Mouse (Mus musculus): ENCODE measurements around the gene Mia. TPM values are rescaled to one million over a fixed set of nuclear protein-coding genes. Genes with fewer than 3 reads are reported as not detected.

The Mia gene
- polyA plus RNA-seq, 1 experiment from 2014 or later, result 4.4 TPM

DNA sequence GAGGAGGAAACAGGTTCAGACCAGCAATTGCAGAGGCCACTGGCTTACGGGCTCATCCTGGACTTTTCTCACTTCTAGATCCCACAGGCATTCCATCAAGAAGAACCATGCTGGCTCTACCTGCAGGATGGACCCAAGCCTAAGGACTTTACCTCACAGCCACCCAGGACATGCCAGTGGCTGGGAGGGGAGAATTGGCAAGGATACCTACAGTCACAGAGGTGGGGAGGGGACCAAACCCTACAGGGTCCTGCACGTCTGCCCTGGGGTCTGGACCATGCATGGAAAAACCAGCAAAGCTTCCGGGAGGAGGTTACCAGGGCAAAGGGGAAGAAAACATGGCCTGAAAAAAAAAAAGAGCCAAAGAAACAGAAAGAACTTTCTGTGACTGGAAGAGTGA is 10.0 kb downstream of the Mia start:
- no peaks in the 10 kb centered on the region for H3K9me3 ChIP-seq (replicated peaks; ENCODE audit: control insufficient read depth, low read length)
- H3K27ac ChIP-seq (replicated peaks; ENCODE audit: low read depth, low read length), result no peak overlapping the region
- H3K27me3 ChIP-seq (ENCODE audit: control insufficient read depth, insufficient read depth, low read length), result no peaks in the 10 kb centered on the region
- H3K9ac ChIP-seq (replicated peaks; ENCODE audit: low read length), result no peak overlapping the region
- H3K4me1 ChIP-seq (ENCODE audit: control insufficient read depth, insufficient read depth, low read length), result no peaks in the 10 kb centered on the region
- ATAC-seq (replicated peaks; ENCODE audit: insufficient number of reproducible peaks, low FRiP score, low TSS enrichment, low read depth) (no peak), DNase-seq (ENCODE audit: low spot score) (no peak)
- H3K36me3 ChIP-seq (replicated peaks; ENCODE audit: control insufficient read depth, insufficient read depth, low read depth, low read length), result peaks cover 4% of the 10 kb centered on the region
- H3K4me2 ChIP-seq (ENCODE audit: low read depth, low read length), result no peak overlapping the region
- WGBS, result 79% methylated on average over 3 of the region's 3 CpGs
- no peak overlapping the region for H3K4me3 ChIP-seq (ENCODE audit: low read depth, low read length)

DNA sequence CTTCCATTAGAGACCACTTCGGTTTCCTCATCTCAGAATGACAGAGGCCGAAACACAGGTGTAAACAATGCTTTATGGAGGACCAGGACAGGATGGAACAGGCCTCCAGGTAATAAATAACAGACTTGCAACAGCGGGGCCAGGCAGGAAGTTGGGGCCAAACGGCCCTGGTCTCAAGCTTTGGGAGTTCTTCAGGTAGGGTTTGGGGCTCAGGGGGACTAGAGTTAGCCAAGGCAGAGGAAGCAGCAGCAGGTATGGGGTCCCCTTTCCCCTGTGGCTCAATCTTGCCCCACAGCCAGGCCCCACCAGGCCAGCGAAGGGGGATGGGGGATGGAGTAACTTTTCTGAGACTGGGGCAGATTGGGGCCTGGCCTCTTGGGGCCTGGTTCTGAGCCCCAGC is 12.6 kb downstream of the Mia start:
- H3K27ac ChIP-seq (replicated peaks; ENCODE audit: low read depth, low read length), result no peak overlapping the region
- H3K27me3 ChIP-seq (ENCODE audit: control insufficient read depth, insufficient read depth, low read length), result no peaks in the 10 kb centered on the region
- H3K36me3 ChIP-seq (replicated peaks; ENCODE audit: control insufficient read depth, insufficient read depth, low read depth, low read length), result peaks cover 8% of the 10 kb centered on the region
- peaks cover 11% of the 10 kb centered on the region for H3K4me1 ChIP-seq (ENCODE audit: control insufficient read depth, insufficient read depth, low read length)
- no peak overlapping the region for H3K9ac ChIP-seq (replicated peaks; ENCODE audit: low read length)
- DNase-seq (ENCODE audit: low spot score), result no peak
- 90% methylated on average over 5 of the region's 5 CpGs for WGBS
- H3K4me2 ChIP-seq (ENCODE audit: low read depth, low read length), result no peak overlapping the region
- ATAC-seq (replicated peaks; ENCODE audit: insufficient number of reproducible peaks, low FRiP score, low TSS enrichment, low read depth), result no peak
- H3K4me3 ChIP-seq (ENCODE audit: low read depth, low read length), result no peak overlapping the region
- H3K9me3 ChIP-seq (replicated peaks; ENCODE audit: control insufficient read depth, low read length), result no peaks in the 10 kb centered on the region

- Histone ChIP-seq H3K27ac (replicated peaks; ENCODE audit: low read depth, low read length) (no peak overlapping the region), H3K4me3 (ENCODE audit: low read depth, low read length) (peak overlapping the region; percentile 59), H3K36me3 (replicated peaks; ENCODE audit: control insufficient read depth, insufficient read depth, low read depth, low read length) (peaks cover 4% of the 10 kb centered on the region; the same call in 1 of the 2 replicates), H3K4me1 (ENCODE audit: control insufficient read depth, insufficient read depth, low read length) (peaks cover 11% of the 10 kb centered on the region), H3K4me2 (ENCODE audit: low read depth, low read length) (peak overlapping the region; percentile 53), H3K27me3 (ENCODE audit: control insufficient read depth, insufficient read depth, low read length) (no peaks in the 10 kb centered on the region), H3K9me3 (replicated peaks; ENCODE audit: control insufficient read depth, low read length) (no peaks in the 10 kb centered on the region), H3K9ac (replicated peaks; ENCODE audit: low read length) (peak overlapping the region; percentile 80)
- WGBS, result 78% methylated on average over 11 of the region's 11 CpGs
- DNase-seq (ENCODE audit: low spot score) (no peak), ATAC-seq (replicated peaks; ENCODE audit: insufficient number of reproducible peaks, low FRiP score, low TSS enrichment, low read depth) (no peak)
These were observed 13.4 kb downstream of the Mia start for GRCm38 (mm10) chr7:27167475-27168094.

DNA sequence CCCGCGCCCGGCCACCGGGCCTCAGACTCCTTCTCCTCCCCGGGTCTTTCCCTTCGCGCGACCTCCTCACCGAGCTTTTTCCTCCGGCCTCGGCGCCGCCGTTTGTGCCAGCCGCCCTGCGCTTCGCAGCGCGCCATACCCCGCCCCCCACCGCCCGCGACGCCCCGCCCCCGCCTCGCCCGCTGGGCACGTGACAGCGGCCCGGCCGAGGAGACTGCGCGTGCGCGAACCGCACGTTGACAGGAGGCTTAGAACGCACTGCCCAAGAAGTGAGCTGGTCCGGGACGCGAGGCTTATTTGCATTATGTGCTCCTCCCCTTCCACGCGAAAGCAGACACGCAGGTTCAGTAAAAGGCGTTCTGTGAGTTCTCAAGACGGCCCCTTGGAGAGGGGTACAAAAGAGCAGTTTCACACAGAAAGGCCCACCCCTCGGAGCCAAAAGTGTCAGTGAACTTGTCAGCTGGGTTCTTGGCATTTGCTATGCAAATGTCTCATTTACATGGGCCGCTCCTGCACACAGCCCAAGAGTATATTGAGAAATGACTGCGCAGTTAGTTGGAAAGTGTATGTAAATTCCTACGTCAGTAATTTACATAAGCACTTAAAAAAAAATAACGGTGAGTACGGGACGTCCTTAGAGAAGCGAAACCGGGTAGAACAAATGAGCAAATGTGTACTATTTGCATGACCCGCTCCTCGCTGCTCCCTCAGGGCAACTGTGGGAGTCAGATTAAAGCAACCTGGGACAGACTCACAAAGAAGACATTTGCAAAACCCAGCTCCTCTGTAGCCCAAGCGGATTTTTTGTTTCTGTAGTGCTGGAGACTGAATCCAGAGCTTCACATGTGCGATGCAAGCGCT is 14.1 kb downstream of the Mia start, which contains the start of gene Egln2:
Gene Egln2, minus strand, starts transcription at position 189 of the 861 bp plus-strand sequence.
- peak within 1 kb of the TSS; percentile 74 for H3K4me2 ChIP-seq (ENCODE audit: low read depth, low read length)
- 2% methylated on average over 58 of the region's 61 CpGs for WGBS
- H3K9me3 ChIP-seq (replicated peaks; ENCODE audit: control insufficient read depth, low read length), result no peaks in the 10 kb centered on the region
- H3K4me3 ChIP-seq (ENCODE audit: low read depth, low read length), result peak within 1 kb of the TSS; percentile 59
- H3K27me3 ChIP-seq (ENCODE audit: control insufficient read depth, insufficient read depth, low read length), result no peaks in the 10 kb centered on the region
- DNase-seq (ENCODE audit: low spot score) (peak; percentile 93), ATAC-seq (replicated peaks; ENCODE audit: insufficient number of reproducible peaks, low FRiP score, low TSS enrichment, low read depth) (peak; percentile 69)
- peaks cover 11% of the 10 kb centered on the region for H3K4me1 ChIP-seq (ENCODE audit: control insufficient read depth, insufficient read depth, low read length)
- peaks cover 4% of the 10 kb centered on the region; the same call in 1 of the 2 replicates for H3K36me3 ChIP-seq (replicated peaks; ENCODE audit: control insufficient read depth, insufficient read depth, low read depth, low read length)
- H3K27ac ChIP-seq (replicated peaks; ENCODE audit: low read depth, low read length), result peak within 1 kb of the TSS; percentile 96
- H3K9ac ChIP-seq (replicated peaks; ENCODE audit: low read length), result peak within 1 kb of the TSS; percentile 80

DNA sequence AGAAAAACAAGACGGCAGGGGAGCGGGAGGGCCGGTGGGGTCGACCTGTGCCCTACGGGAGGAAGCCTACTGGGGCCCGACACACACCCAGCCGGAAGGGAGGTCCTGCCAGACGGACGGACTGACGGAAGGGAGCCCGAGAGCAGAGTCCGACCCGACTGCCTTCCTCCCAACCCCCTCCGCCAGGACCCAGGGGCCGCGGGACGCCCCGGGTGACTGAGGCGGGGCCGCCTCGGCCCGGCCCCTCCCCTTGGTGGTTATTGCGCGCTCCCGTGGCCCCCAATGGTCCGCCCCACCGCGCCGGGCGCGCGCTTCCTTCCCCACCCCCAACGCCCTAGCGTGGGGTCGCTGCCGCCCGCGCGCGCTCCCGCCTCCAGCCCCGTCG is 14.7 kb downstream of the Mia start:
- under 1% methylated on average over 36 of the region's 43 CpGs for WGBS
- no peaks in the 10 kb centered on the region for H3K9me3 ChIP-seq (replicated peaks; ENCODE audit: control insufficient read depth, low read length)
- peaks cover 4% of the 10 kb centered on the region; the same call in 1 of the 2 replicates for H3K36me3 ChIP-seq (replicated peaks; ENCODE audit: control insufficient read depth, insufficient read depth, low read depth, low read length)
- H3K27ac ChIP-seq (replicated peaks; ENCODE audit: low read depth, low read length), result peak overlapping the region; percentile 96
- H3K4me1 ChIP-seq (ENCODE audit: control insufficient read depth, insufficient read depth, low read length), result peaks cover 11% of the 10 kb centered on the region
- no peaks in the 10 kb centered on the region for H3K27me3 ChIP-seq (ENCODE audit: control insufficient read depth, insufficient read depth, low read length)
- ATAC-seq (replicated peaks; ENCODE audit: insufficient number of reproducible peaks, low FRiP score, low TSS enrichment, low read depth) (peak; percentile 64), DNase-seq (ENCODE audit: low spot score) (peak; percentile 88)
- H3K9ac ChIP-seq (replicated peaks; ENCODE audit: low read length), result peak overlapping the region; percentile 80
- peak overlapping the region; percentile 74 for H3K4me2 ChIP-seq (ENCODE audit: low read depth, low read length)
- H3K4me3 ChIP-seq (ENCODE audit: low read depth, low read length), result peak overlapping the region; percentile 59

DNA sequence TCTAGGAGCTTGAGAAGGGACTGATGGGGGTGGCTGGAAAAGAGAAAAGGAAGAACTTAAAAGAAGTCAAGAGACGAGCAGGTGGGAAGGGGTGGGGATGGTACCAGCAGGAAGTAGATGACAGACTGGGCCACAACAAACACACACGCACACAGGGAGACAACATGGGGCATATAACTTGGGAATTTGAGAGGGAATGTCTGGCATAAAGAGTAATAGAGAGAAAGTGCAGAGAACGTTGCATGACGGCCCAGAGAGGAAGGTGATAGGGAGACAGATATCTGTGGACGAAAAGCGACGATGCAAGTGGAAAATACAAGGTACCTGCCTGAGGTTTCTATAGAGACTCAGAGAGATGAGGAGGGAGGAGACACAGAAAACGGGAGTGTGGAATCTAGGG is 15.3 kb downstream of the Mia start:
- H3K4me3 ChIP-seq (ENCODE audit: low read depth, low read length), result peak overlapping the region; percentile 59
- ATAC-seq (replicated peaks; ENCODE audit: insufficient number of reproducible peaks, low FRiP score, low TSS enrichment, low read depth), result no peak
- DNase-seq (ENCODE audit: low spot score), result no peak
- 2% methylated on average over 8 of the region's 8 CpGs for WGBS
- peak overlapping the region; percentile 96 for H3K27ac ChIP-seq (replicated peaks; ENCODE audit: low read depth, low read length)
- peaks cover 4% of the 10 kb centered on the region; the same call in 1 of the 2 replicates for H3K36me3 ChIP-seq (replicated peaks; ENCODE audit: control insufficient read depth, insufficient read depth, low read depth, low read length)
- H3K4me2 ChIP-seq (ENCODE audit: low read depth, low read length), result peak overlapping the region; percentile 74
- no peaks in the 10 kb centered on the region for H3K9me3 ChIP-seq (replicated peaks; ENCODE audit: control insufficient read depth, low read length)
- H3K4me1 ChIP-seq (ENCODE audit: control insufficient read depth, insufficient read depth, low read length), result peaks cover 11% of the 10 kb centered on the region
- peak overlapping the region; percentile 80 for H3K9ac ChIP-seq (replicated peaks; ENCODE audit: low read length)
- no peaks in the 10 kb centered on the region for H3K27me3 ChIP-seq (ENCODE audit: control insufficient read depth, insufficient read depth, low read length)

DNA sequence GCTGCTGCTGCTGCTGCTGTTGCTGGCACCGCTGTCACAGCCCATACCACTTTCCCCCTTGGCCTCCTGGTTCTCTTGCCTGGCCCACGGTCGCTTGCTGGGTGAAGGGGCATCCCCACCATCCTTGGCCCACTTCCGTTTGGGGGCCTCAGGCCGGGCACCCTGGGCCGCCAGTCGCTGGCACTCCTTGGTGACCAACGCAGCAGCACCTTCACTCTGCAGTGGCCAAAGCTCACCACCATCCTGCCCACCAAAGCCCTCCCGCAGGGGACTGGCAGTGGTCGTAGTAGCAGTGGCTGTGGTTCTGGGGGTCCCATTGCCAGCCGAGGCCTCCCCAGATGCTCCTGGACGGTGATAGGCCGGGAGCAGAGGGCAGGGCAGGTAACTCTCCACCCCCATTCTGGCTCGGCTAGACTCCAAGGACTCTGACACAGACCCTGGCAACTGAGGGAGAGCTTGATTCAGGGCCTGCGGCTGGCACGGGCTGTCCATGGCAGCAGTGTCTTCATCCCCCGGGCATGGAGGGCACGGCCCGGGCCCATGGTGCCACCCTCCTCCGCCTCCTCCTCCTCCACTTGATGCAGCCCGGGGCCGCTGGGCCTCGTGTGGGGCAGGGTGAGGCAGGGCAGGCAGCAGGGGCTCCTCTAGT is 15.8 kb downstream of the Mia start:
- DNase-seq (ENCODE audit: low spot score) (no peak), ATAC-seq (replicated peaks; ENCODE audit: insufficient number of reproducible peaks, low FRiP score, low TSS enrichment, low read depth) (0 out of 2 replicates have a peak, but pooled peaks have one; percentile 12)
- no peak overlapping the region for H3K27ac ChIP-seq (replicated peaks; ENCODE audit: low read depth, low read length)
- peaks cover 11% of the 10 kb centered on the region for H3K4me1 ChIP-seq (ENCODE audit: control insufficient read depth, insufficient read depth, low read length)
- peak overlapping the region; percentile 80 for H3K9ac ChIP-seq (replicated peaks; ENCODE audit: low read length)
- H3K4me3 ChIP-seq (ENCODE audit: low read depth, low read length), result peak overlapping the region; percentile 59
- H3K4me2 ChIP-seq (ENCODE audit: low read depth, low read length), result peak overlapping the region; percentile 74
- peaks cover 4% of the 10 kb centered on the region; the same call in 1 of the 2 replicates for H3K36me3 ChIP-seq (replicated peaks; ENCODE audit: control insufficient read depth, insufficient read depth, low read depth, low read length)
- H3K9me3 ChIP-seq (replicated peaks; ENCODE audit: control insufficient read depth, low read length), result no peaks in the 10 kb centered on the region
- 81% methylated on average over 23 of the region's 23 CpGs for WGBS
- H3K27me3 ChIP-seq (ENCODE audit: control insufficient read depth, insufficient read depth, low read length), result no peaks in the 10 kb centered on the region
